ENCODE assay signal across 8 mouse cellular contexts in genomic region chr13:12257391-12258380, GRCm38 (mm10). TPM values are rescaled to one million over a fixed set of nuclear protein-coding genes. Genes with fewer than 3 reads are reported as not detected.
DNase-seq lines count a peak whose midpoint lies in the region; ATAC-seq and TF ChIP-seq lines count a peak whose summit lies in the region.

Gene Mtr, minus strand, starts transcription at chr13:12258113.

- peak; percentile 100 for ATAC-seq in forebrain, embryonic 12.5 days (ENCODE audit: low FRiP score)
- peak; percentile 100 for ATAC-seq in heart, postnatal 0 days (ENCODE audit: insufficient read depth, low read depth)
- ATAC-seq in liver, embryonic 16.5 days (ENCODE audit: low read depth), result peak; percentile 100
- ATAC-seq in neural tube, embryonic 13.5 days (ENCODE audit: low read depth), result peak; percentile 100

- no peak for TF ChIP-seq EP300 in heart, postnatal 0 days (IDR thresholded peaks at IDR 0.05; ENCODE audit: low read depth)

- peak; percentile 93 for DNase-seq in c-Kit-positive CD71-positive TER-119-positive erythroid progenitor cells, embryonic 14.5 days (ENCODE audit: low spot score)
- peak; percentile 98 for DNase-seq in heart, postnatal 0 days (ENCODE audit: low spot score)
- DNase-seq in kidney, postnatal 4 days, result peak; percentile 96 to 98

- H3K9me3 ChIP-seq in E14TG2a.4 (ENCODE audit: low read length), result peaks cover 31% of the 10 kb centered on the region
- peaks cover 13% of the 10 kb centered on the region; the same call in 1 of the 2 replicates for H3K9me3 ChIP-seq in forebrain, embryonic 12.5 days
- H3K9me3 ChIP-seq in heart, postnatal 0 days (replicated peaks; ENCODE audit: control insufficient read depth, low read length), result peaks cover 6% of the 10 kb centered on the region
- H3K9me3 ChIP-seq in liver, embryonic 16.5 days (replicated peaks; ENCODE audit: control insufficient read depth, low read length), result peaks cover 4% of the 10 kb centered on the region
- no peaks in the 10 kb centered on the region for H3K9me3 ChIP-seq in neural tube, embryonic 13.5 days

- peaks cover 23% of the 10 kb centered on the region for H3K36me3 ChIP-seq in E14TG2a.4 (ENCODE audit: insufficient read depth, low read length)
- H3K36me3 ChIP-seq in forebrain, embryonic 12.5 days (replicated peaks), result 0 out of 2 replicates have a peak, but pooled peaks cover 5% of the 10 kb centered on the region
- H3K36me3 ChIP-seq in heart, postnatal 0 days (replicated peaks; ENCODE audit: control insufficient read depth, insufficient read depth, low read length), result 0 out of 2 replicates have a peak, but pooled peaks cover 4% of the 10 kb centered on the region
- peaks cover 3% of the 10 kb centered on the region for H3K36me3 ChIP-seq in liver, embryonic 16.5 days (ENCODE audit: control insufficient read depth, insufficient read depth)
- H3K36me3 ChIP-seq in neural tube, embryonic 13.5 days, result no peaks in the 10 kb centered on the region
- no peaks in the 10 kb centered on the region for H3K36me3 ChIP-seq in testis, adult 2 months (ENCODE audit: control insufficient read depth, insufficient read depth, low read length)

- H3K4me1 ChIP-seq in E14TG2a.4 (replicated peaks; ENCODE audit: low read depth, low read length), result peaks cover 28% of the 10 kb centered on the region
- peaks cover 16% of the 10 kb centered on the region for H3K4me1 ChIP-seq in forebrain, embryonic 12.5 days
- H3K4me1 ChIP-seq in heart, postnatal 0 days (ENCODE audit: control insufficient read depth, insufficient read depth), result peaks cover 18% of the 10 kb centered on the region
- H3K4me1 ChIP-seq in liver, embryonic 16.5 days (ENCODE audit: control insufficient read depth, low read depth, low read length), result peaks cover 12% of the 10 kb centered on the region
- H3K4me1 ChIP-seq in neural tube, embryonic 13.5 days (replicated peaks), result peaks cover 20% of the 10 kb centered on the region
- no peaks in the 10 kb centered on the region for H3K4me1 ChIP-seq in testis, adult 2 months (ENCODE audit: control insufficient read depth, insufficient read depth, low read length)

- no peaks in the 10 kb centered on the region for H3K27me3 ChIP-seq in E14TG2a.4 (ENCODE audit: insufficient read depth, low read length)
- H3K27me3 ChIP-seq in forebrain, embryonic 12.5 days, result no peaks in the 10 kb centered on the region
- H3K27me3 ChIP-seq in heart, postnatal 0 days (ENCODE audit: control insufficient read depth, insufficient read depth, low read length), result no peaks in the 10 kb centered on the region
- no peaks in the 10 kb centered on the region for H3K27me3 ChIP-seq in liver, embryonic 16.5 days (ENCODE audit: control insufficient read depth, insufficient read depth, low read depth, low read length)
- H3K27me3 ChIP-seq in neural tube, embryonic 13.5 days, result no peaks in the 10 kb centered on the region
- no peaks in the 10 kb centered on the region for H3K27me3 ChIP-seq in testis, adult 2 months (ENCODE audit: control insufficient read depth, insufficient read depth, low read length)

- WGBS in forebrain, embryonic 12.5 days, result under 1% methylated on average over 69 of the region's 69 CpGs
- under 1% methylated on average over 69 of the region's 69 CpGs for WGBS in heart, postnatal 0 days
- WGBS in liver, embryonic 16.5 days (ENCODE audit: insufficient replicate concordance), result under 1% methylated on average over 69 of the region's 69 CpGs
- under 1% methylated on average over 69 of the region's 69 CpGs for WGBS in neural tube, embryonic 13.5 days

- TF ChIP-seq CTCF in E14TG2a.4 (conservative IDR thresholded peaks at IDR 0.05; ENCODE audit: low read length), result no peak
- no peak for TF ChIP-seq CTCF in heart, postnatal 0 days (IDR thresholded peaks at IDR 0.05; ENCODE audit: low read depth)
- no peak for TF ChIP-seq CTCF in testis, adult 2 months (IDR thresholded peaks at IDR 0.05; ENCODE audit: control insufficient read depth, insufficient read depth, insufficient replicate concordance, low read depth, low read length)

- peak within 1 kb of the TSS; percentile 72 for H3K9ac ChIP-seq in forebrain, embryonic 12.5 days
- H3K9ac ChIP-seq in heart, postnatal 0 days (replicated peaks; ENCODE audit: low read depth, low read length), result peak within 1 kb of the TSS; percentile 80
- H3K9ac ChIP-seq in liver, embryonic 16.5 days (ENCODE audit: low read depth, low read length), result peak within 1 kb of the TSS; percentile 85
- H3K9ac ChIP-seq in neural tube, embryonic 13.5 days, result peak within 1 kb of the TSS; percentile 81

- H3K4me2 ChIP-seq in forebrain, embryonic 12.5 days, result peak within 1 kb of the TSS; percentile 63
- H3K4me2 ChIP-seq in heart, postnatal 0 days (ENCODE audit: low read depth, low read length), result peak within 1 kb of the TSS; percentile 71
- peak within 1 kb of the TSS; percentile 75 for H3K4me2 ChIP-seq in liver, embryonic 16.5 days (ENCODE audit: low read depth, low read length)
- H3K4me2 ChIP-seq in neural tube, embryonic 13.5 days, result peak within 1 kb of the TSS; percentile 82

- H3K4me3 ChIP-seq in E14TG2a.4 (replicated peaks; ENCODE audit: low read length), result peak within 1 kb of the TSS; percentile 93
- peak within 1 kb of the TSS; percentile 76 for H3K4me3 ChIP-seq in forebrain, embryonic 12.5 days (replicated peaks)
- peak within 1 kb of the TSS; percentile 83 for H3K4me3 ChIP-seq in heart, postnatal 0 days (ENCODE audit: low read depth, low read length)
- H3K4me3 ChIP-seq in liver, embryonic 16.5 days (ENCODE audit: low read depth, low read length), result peak within 1 kb of the TSS; percentile 80
- peak within 1 kb of the TSS; percentile 65 for H3K4me3 ChIP-seq in neural tube, embryonic 13.5 days
- H3K4me3 ChIP-seq in testis, adult 2 months (ENCODE audit: control insufficient read depth, low read depth, low read length), result peak within 1 kb of the TSS; percentile 85

- peak within 1 kb of the TSS; percentile 84 for H3K27ac ChIP-seq in forebrain, embryonic 12.5 days
- H3K27ac ChIP-seq in heart, postnatal 0 days (ENCODE audit: low read depth), result peak within 1 kb of the TSS; percentile 89
- peak within 1 kb of the TSS; percentile 86 for H3K27ac ChIP-seq in liver, embryonic 16.5 days (ENCODE audit: low read length)
- H3K27ac ChIP-seq in neural tube, embryonic 13.5 days (replicated peaks), result peak within 1 kb of the TSS; percentile 86
- H3K27ac ChIP-seq in testis, adult 2 months (ENCODE audit: control insufficient read depth, insufficient read depth, low read depth, low read length), result peak within 1 kb of the TSS; percentile 82

- peak; percentile 98 for TF ChIP-seq POLR2A in testis, adult 2 months (IDR thresholded peaks at IDR 0.05; ENCODE audit: control insufficient read depth, low read depth, low read length)

RNA-seq across cellular contexts. Expression of gene Mtr, which starts in this region (rescaled TPM):
- polyA plus RNA-seq in forebrain, embryonic 12.5 days (2016; fragmentation: Nextera tagmentation; extraction: Ambion mirVana), result 11.6 and 13.4 TPM in 2 replicates
- 10.1 and 25.3 TPM in 2 replicates for total RNA-seq in heart, postnatal 0 days (2014; rRNA removed; ENCODE audit: low replicate concordance)
- 9.1 and 9.8 TPM in 2 replicates for polyA plus RNA-seq in heart, postnatal 0 days (2015; fragmentation: Nextera tagmentation; extraction: Ambion mirVana)
- 7.6 TPM in 2 replicates for polyA plus RNA-seq in liver, embryonic 16.5 days (2015; fragmentation: Nextera tagmentation; extraction: Ambion mirVana)
- 5.4 and 5.6 TPM in 2 replicates for polyA plus RNA-seq in neural tube, embryonic 13.5 days (2015; fragmentation: Nextera tagmentation; extraction: Ambion mirVana)
- polyA plus RNA-seq in testis, adult 2 months (2012; rRNA removed), result 9.8 and 11.0 TPM in 2 replicates

Comparison
In these comparisons a context has a peak if more than half of its experiments do, and no peak if none do; other contexts are left out.
1. Peak in every context shown above with its lines: DNase-seq, ATAC-seq, H3K4me3 ChIP-seq and H3K27ac ChIP-seq.